Mouse (Mus musculus): ENCODE measurements around the gene Krt5. TPM values are rescaled to one million over a fixed set of nuclear protein-coding genes. Genes with fewer than 3 reads are reported as not detected.

Krt5 gene
- polyA plus RNA-seq, 1 experiment = not detected

Other genes with a start within 250 kb of the Krt5 start
- gene Krt81, start 249.1 kb downstream of the Krt5 start, polyA plus RNA-seq (2012; rRNA removed) = not detected in 2 replicates
- gene Krt86, start 239.4 kb downstream of the Krt5 start, polyA plus RNA-seq (2012; rRNA removed) = 0.10 TPM in 1 of 2 replicates, not detected in the other
- gene Krt83, start 221.4 kb downstream of the Krt5 start, polyA plus RNA-seq (2012; rRNA removed) = not detected in 2 replicates
- not detected in 2 replicates for gene Gm49425, start 195.6 kb downstream of the Krt5 start, polyA plus RNA-seq (2012; rRNA removed)
- gene Krt84, start 180.1 kb downstream of the Krt5 start, polyA plus RNA-seq (2012; rRNA removed) = 0.06 TPM in 1 of 2 replicates, not detected in the other
- not detected in 2 replicates for gene Krt82, start 162.2 kb downstream of the Krt5 start, polyA plus RNA-seq (2012; rRNA removed)
- gene Krt90, start 149.9 kb downstream of the Krt5 start, polyA plus RNA-seq (2012; rRNA removed) = 0.08 and 0.10 TPM in 2 replicates
- gene Krt75, start 139.0 kb downstream of the Krt5 start, polyA plus RNA-seq (2012; rRNA removed) = not detected in 2 replicates
- gene Gm5414, start 84.7 kb downstream of the Krt5 start, polyA plus RNA-seq (2012; rRNA removed) = not detected in 2 replicates
- gene Gm5478, start 65.5 kb downstream of the Krt5 start, polyA plus RNA-seq (2012; rRNA removed) = not detected in 2 replicates
- gene Krt6b, start 32.6 kb downstream of the Krt5 start, polyA plus RNA-seq (2012; rRNA removed) = not detected in 2 replicates
- gene Krt6a, start 18.6 kb downstream of the Krt5 start, polyA plus RNA-seq (2012; rRNA removed) = not detected in 2 replicates
- gene Krt71, start 30.2 kb upstream of the Krt5 start, polyA plus RNA-seq (2012; rRNA removed) = not detected in 2 replicates
- gene Krt72, start 73.6 kb upstream of the Krt5 start, polyA plus RNA-seq (2012; rRNA removed) = 0.17 and 0.28 TPM in 2 replicates
- 0.78 and 0.92 TPM in 2 replicates for gene Krt73, start 89.4 kb upstream of the Krt5 start, polyA plus RNA-seq (2012; rRNA removed)
- gene Krt2, start 105.3 kb upstream of the Krt5 start, polyA plus RNA-seq (2012; rRNA removed) = 0.02 TPM in 1 of 2 replicates, not detected in the other
- gene Krt1, start 137.9 kb upstream of the Krt5 start, polyA plus RNA-seq (2012; rRNA removed) = 3.8 and 5.4 TPM in 2 replicates
- gene Krt77, start 156.8 kb upstream of the Krt5 start, polyA plus RNA-seq (2012; rRNA removed) = 5.6 and 9.1 TPM in 2 replicates
- not detected in 2 replicates for gene Krt76, start 180.0 kb upstream of the Krt5 start, polyA plus RNA-seq (2012; rRNA removed)
- not detected in 2 replicates for gene Krt4, start 211.8 kb upstream of the Krt5 start, polyA plus RNA-seq (2012; rRNA removed)
- 0.34 TPM in 1 of 2 replicates, not detected in the other for gene Krt79, start 227.4 kb upstream of the Krt5 start, polyA plus RNA-seq (2012; rRNA removed)
- not detected in 2 replicates for gene Krt78, start 241.4 kb upstream of the Krt5 start, polyA plus RNA-seq (2012; rRNA removed)

Measured in frontal cortex, adult 2 months (tissue).